Mouse (Mus musculus) mammary gland, adult 2 months (tissue): ENCODE data around the gene Ndufa7. TPM values are rescaled to one million over a fixed set of nuclear protein-coding genes. Genes with fewer than 3 reads are reported as not detected.

Source experiments
- polyA plus RNA-seq: library from polyadenylated mRNA; depleted of rRNA; stranded (reverse); fragments of >200 nt; gene quantifications from 2 replicates; pipeline ENCODE4 v1.2.3, GENCODE M21; 2012; ENCODE audit warnings: low replicate concordance; rRNA removed

Gene Ndufa7
- polyA plus RNA-seq, result 532 and 579 TPM in 2 replicates

DNA sequence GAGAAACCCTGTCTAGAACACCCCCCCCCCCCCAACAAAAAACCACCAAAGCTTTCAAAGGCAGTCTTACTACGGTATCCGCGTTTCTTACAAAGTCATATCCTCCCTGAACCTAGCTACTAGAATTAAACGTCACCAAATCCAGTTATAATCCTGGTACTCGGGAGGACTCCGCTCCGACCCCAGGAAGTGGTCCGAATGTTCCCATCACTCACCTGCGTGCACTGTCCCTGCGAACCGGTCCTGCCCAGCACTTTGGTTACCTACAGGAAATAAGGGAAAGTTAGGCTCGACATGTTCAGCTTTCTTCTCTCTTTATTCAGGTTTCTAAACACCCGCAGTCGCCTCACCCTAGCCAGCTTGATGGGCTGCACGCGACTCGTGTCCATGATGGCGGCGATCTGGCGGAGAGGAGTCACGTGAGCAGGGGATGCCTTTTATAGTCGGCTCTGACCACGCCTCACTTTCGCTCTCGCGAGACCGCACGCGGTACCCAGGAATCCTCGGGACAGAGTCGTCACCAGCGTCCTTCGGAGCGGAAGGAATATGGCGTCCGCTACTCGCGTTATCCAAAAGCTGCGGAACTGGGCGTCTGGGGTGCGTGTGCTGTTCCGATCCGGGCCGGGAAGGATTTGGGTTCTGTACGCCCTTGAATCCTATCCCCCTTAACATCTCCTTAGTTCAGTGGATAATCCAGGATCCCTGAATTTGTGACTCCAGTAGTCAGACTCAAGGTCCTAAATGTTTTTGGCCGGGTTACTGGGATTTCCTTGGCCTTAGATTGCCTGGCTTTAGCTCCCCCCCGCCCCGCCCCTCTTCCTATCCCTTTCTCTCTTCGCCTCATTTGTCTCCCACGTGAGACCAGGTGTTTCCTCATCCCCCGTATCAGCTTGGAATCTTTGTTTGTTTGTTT, at the start of gene Ndufa7, which contains the start of gene Rps28:
TSS of gene Ndufa7 (plus strand) at position 489 of the 913 bp plus-strand sequence.
TSS of gene Rps28 (minus strand) at position 479 of the 913 bp plus-strand sequence.

DNA sequence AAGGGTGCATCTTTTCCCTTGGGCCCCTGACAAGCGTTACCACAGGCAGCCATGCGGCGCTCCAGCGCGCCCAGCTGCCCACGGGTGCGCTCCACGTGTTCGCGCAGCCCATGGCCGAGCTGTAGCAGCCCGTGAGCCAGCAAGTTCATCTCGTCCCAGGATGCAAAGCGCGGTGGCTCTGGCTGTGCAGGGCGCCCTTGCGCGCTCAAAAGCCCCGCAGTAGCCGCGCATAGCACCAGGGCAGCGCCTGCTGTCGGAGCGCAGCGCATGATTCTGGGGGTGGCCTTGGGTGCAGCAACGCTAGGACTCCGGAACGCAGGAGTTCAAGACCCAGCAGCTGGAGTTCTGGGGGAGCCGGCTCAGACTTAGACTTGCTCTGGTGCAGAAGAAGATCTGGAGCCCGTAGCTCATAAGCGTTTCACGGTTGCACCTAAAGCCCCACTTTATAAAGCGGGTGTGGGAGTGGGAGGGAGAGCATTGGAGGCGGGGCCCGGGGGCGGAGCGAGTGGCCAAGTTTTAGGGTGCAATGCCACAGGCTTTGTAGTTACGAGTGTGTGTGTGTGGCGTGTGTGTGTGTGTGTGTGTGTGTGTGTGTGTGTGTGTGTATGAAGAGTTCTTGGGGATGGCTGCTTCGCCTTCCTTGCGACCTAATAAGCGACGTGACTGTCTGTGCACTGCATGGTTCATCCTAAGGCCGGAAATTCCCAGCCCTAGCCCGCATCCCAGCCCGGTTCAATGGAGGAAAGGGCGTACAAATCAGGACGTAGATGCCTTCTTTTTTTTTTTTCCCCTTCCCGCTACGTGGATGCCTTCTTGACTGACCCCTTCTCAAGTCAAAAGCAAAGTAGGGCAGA, 43.0 kb upstream of the Ndufa7 start, which contains the start of gene Angptl4:
TSS of gene Angptl4 (minus strand) at position 707 of the 854 bp plus-strand sequence.

DNA sequence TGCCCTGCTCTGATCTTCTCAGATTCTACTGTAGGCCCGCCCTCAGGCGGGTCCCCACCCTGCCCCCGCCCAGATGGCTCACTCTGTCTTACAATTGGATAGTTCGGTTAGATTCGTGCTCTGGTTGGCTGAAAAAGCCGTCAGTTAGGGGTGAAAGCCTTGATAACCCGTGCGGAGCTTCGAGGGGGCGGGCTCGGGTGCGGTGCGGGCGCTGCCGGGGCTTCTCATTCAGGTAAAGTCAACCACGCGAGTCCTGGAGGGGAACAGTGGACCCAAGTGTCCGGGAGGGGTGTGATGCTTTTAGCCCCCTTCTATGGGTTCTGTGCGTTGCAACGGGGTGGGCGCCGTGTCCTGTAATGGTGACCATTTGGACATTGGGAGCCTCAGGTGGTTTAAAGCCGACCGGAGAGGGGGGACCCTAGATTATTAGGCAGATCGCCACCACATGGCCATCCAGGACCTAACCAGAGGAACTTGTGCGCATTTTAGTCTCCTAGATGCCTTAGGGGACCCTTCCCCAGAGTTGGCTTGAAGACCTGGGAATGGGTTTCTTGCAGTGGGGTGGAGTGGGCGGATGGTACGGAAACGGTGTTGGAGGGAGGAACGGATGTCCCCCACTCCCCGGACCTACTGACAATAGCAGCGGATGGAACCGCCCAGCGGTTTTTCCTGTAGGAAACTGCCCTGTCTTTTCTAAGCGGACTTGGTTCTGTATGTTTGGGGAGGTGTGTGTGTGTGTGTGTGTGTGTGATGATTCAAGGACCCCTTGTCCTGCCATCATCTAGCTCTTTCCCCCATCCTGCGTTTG, 13.8 kb upstream of the Ndufa7 start, which contains the start of gene Kank3:
TSS of gene Kank3 (plus strand) at position 186 of the 808 bp plus-strand sequence.

DNA sequence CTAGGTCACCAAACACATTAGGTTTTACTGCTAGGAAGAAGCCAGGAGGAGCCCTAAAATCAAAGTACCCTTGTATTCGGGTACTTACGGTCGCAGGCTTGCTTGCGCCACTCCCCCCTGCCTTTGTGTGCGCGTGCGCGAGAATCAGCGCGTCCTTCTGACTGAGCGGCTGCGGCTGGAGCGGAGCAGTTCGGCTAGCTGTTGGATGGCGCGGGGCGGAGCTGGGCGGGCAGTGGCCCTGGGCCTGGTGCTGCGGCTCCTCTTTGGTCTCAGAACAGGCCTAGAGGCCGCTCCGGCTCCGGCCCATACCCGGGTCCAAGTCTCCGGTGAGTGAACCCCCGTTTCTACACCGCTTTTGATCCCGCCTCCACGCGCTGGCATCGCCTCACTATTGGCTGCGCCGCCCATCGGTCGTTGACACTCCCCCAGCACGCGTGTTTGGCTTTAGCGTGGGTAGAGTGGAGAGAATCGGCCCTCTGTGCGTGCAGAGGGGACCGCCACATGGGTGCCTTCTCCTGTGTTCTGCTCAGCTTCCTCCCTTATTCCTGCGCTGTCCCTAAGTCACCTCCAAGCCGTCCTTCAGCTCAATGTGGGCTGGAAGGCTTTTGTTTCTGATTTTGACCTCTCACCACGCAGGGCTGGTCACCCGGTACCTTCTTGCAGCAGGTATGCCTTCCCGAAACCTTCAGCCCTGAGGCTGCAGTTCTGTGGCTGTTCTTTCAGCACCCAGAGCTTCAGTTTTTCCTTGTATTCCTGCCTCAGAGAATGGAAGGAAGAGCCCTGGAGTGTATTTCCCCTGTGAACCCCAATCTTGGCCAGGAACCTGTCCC, 18.8 kb downstream of the Ndufa7 start, which contains the start of gene Cd320:
TSS of gene Cd320 (plus strand) at position 126 of the 830 bp plus-strand sequence.

DNA sequence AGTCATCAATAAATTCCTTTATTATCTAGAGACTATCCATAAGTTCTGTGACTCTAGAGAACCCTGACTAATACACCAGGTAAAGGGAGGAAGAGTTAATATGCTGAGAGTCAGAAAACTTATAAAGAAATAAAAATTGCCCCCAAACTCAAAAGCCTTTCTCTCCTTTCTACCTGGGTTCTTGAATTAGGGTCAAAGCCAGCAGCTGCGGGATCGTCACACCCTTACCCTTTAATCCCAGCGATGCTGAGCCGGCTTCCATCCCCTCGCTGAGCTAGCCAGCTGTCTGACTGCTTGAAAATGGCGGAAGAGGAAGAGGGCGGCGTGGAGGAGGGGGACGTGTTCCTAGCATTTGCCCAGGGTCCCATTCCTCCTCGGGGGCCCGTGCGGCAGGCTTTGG, 49.2 kb downstream of the Ndufa7 start, which contains the start of gene Gm7029:
TSS of gene Gm7029 (plus strand) at position 301 of the 400 bp plus-strand sequence.

Other genes starting within 250 kb of the Ndufa7 start
- 77.8 and 95.4 TPM in 2 replicates for gene Zfp414, start 195.5 kb upstream of the Ndufa7 start, polyA plus RNA-seq
- 1.2 and 1.9 TPM in 2 replicates for gene Pram1, start 186.5 kb upstream of the Ndufa7 start, polyA plus RNA-seq
- 66.1 and 93.3 TPM in 2 replicates for gene Hnrnpm, start 137.7 kb upstream of the Ndufa7 start, polyA plus RNA-seq
- 123 and 128 TPM in 2 replicates for gene March2, start 105.9 kb upstream of the Ndufa7 start, polyA plus RNA-seq
- 393 and 399 TPM in 2 replicates for gene Rab11b, start 64.0 kb upstream of the Ndufa7 start, polyA plus RNA-seq
- gene Angptl4, start 42.7 kb upstream of the Ndufa7 start, polyA plus RNA-seq, result 140 and 183 TPM in 2 replicates
- gene Kank3, start 14.1 kb upstream of the Ndufa7 start, polyA plus RNA-seq, result 123 and 162 TPM in 2 replicates
- 609 and 610 TPM in 2 replicates for gene Rps28, start within 50 bp of the Ndufa7 start, polyA plus RNA-seq
- gene Cd320, start 18.5 kb downstream of the Ndufa7 start, polyA plus RNA-seq, result 97.5 and 125 TPM in 2 replicates
- not detected in 2 replicates for gene Gm7029, start 49.3 kb downstream of the Ndufa7 start, polyA plus RNA-seq
- gene Kifc1, start 66.1 kb downstream of the Ndufa7 start, polyA plus RNA-seq, result 2.1 and 4.2 TPM in 2 replicates
- 0.93 and 1.6 TPM in 2 replicates for gene Platr17, start 80.6 kb downstream of the Ndufa7 start, polyA plus RNA-seq
- gene Daxx, start 84.8 kb downstream of the Ndufa7 start, polyA plus RNA-seq, result 64.8 and 67.0 TPM in 2 replicates
- 238 and 378 TPM in 2 replicates for gene Tapbp, start 91.3 kb downstream of the Ndufa7 start, polyA plus RNA-seq
- 72.4 and 116 TPM in 2 replicates for gene Zbtb22, start 91.3 kb downstream of the Ndufa7 start, polyA plus RNA-seq
- gene Rgl2, start 105.0 kb downstream of the Ndufa7 start, polyA plus RNA-seq, result 255 and 438 TPM in 2 replicates
- 12.4 and 16.1 TPM in 2 replicates for gene Pfdn6, start 115.8 kb downstream of the Ndufa7 start, polyA plus RNA-seq
- 18.2 and 23.7 TPM in 2 replicates for gene Wdr46, start 116.1 kb downstream of the Ndufa7 start, polyA plus RNA-seq
- gene B3galt4, start 126.9 kb downstream of the Ndufa7 start, polyA plus RNA-seq, result 9.8 and 25.7 TPM in 2 replicates
- gene Vps52, start 131.2 kb downstream of the Ndufa7 start, polyA plus RNA-seq, result 68.7 and 74.9 TPM in 2 replicates
- gene Rps18, start 131.4 kb downstream of the Ndufa7 start, polyA plus RNA-seq, result 283 and 376 TPM in 2 replicates
- 6,978 and 9,315 TPM in 2 replicates for gene H2-K1, start 175.8 kb downstream of the Ndufa7 start, polyA plus RNA-seq
- gene Ring1, start 200.1 kb downstream of the Ndufa7 start, polyA plus RNA-seq, result 29.1 and 42.5 TPM in 2 replicates
- gene H2-Ke6, start 203.5 kb downstream of the Ndufa7 start, polyA plus RNA-seq, result 89.2 and 219 TPM in 2 replicates
- gene Slc39a7, start 207.1 kb downstream of the Ndufa7 start, polyA plus RNA-seq, result 148 and 187 TPM in 2 replicates
- 62.9 and 110 TPM in 2 replicates for gene Rxrb, start 207.2 kb downstream of the Ndufa7 start, polyA plus RNA-seq
- 1.8 and 4.3 TPM in 2 replicates for gene Col11a2, start 214.9 kb downstream of the Ndufa7 start, polyA plus RNA-seq